Mouse (Mus musculus): Measurements from ENCODE around the gene Slc8a1.

The Slc8a1 gene

GRCm38 (mm10) chr17:81502732-81503131, 235.4 kb downstream of the Slc8a1 start:
- no peak for DNase-seq

- DNase-seq: no peak
Measured at GRCm38 (mm10) chr17:81500686-81501407, 237.3 kb downstream of the Slc8a1 start.

GRCm38 (mm10) chr17:81497919-81498318, 240.3 kb downstream of the Slc8a1 start:
- DNase-seq: peak in 1 of 2 experiments; percentile 21

- no peak for DNase-seq
Measured at GRCm38 (mm10) chr17:81496616-81497015, 241.6 kb downstream of the Slc8a1 start.

- DNase-seq: no peak
Measured at GRCm38 (mm10) chr17:81492216-81492865, 245.8 kb downstream of the Slc8a1 start.

- no peak for DNase-seq
Measured at GRCm38 (mm10) chr17:81486388-81486787, 251.8 kb downstream of the Slc8a1 start.

GRCm38 (mm10) chr17:81481843-81482490, 256.2 kb downstream of the Slc8a1 start:
- no peak for DNase-seq

GRCm38 (mm10) chr17:81480351-81481161, 257.6 kb downstream of the Slc8a1 start:
- DNase-seq: peak; percentile 86 to 90

GRCm38 (mm10) chr17:81479807-81480206, 258.4 kb downstream of the Slc8a1 start:
- no peak for DNase-seq

- DNase-seq: peak in 1 of 2 experiments; percentile 12
Measured at GRCm38 (mm10) chr17:81477420-81477819, 260.8 kb downstream of the Slc8a1 start.

- no peak for DNase-seq
Measured at GRCm38 (mm10) chr17:81473363-81473762, 264.8 kb downstream of the Slc8a1 start.

GRCm38 (mm10) chr17:81468941-81469340, 269.2 kb downstream of the Slc8a1 start:
- DNase-seq: no peak

- DNase-seq: no peak
Measured at GRCm38 (mm10) chr17:81459379-81459778, 278.8 kb downstream of the Slc8a1 start.

- no peak for DNase-seq
Measured at GRCm38 (mm10) chr17:81455977-81456376, 282.2 kb downstream of the Slc8a1 start.

GRCm38 (mm10) chr17:81455269-81455668, 282.9 kb downstream of the Slc8a1 start:
- DNase-seq: no peak

GRCm38 (mm10) chr17:81441463-81441862, 296.7 kb downstream of the Slc8a1 start, which contains the start of gene Gm11096:
Gene Gm11096 (plus strand): TSS chr17:81441763.
- DNase-seq: no peak

- DNase-seq: peak; percentile 29 to 47
Measured at GRCm38 (mm10) chr17:81433148-81433547, 305.0 kb downstream of the Slc8a1 start.

- no peak for DNase-seq
Measured at GRCm38 (mm10) chr17:81432733-81433132, 305.4 kb downstream of the Slc8a1 start.

GRCm38 (mm10) chr17:81427245-81427644, 310.9 kb downstream of the Slc8a1 start:
- no peak for DNase-seq

- no peak for DNase-seq
Measured at GRCm38 (mm10) chr17:81424256-81424912, 313.8 kb downstream of the Slc8a1 start.

- DNase-seq: no peak
Measured at GRCm38 (mm10) chr17:81419802-81420459, 318.2 kb downstream of the Slc8a1 start.
